Mouse (Mus musculus) right cerebral cortex, postnatal 4 days (tissue): ENCODE results near the gene Selenoh.
"Not testable (repeated sequence)": the region's sequence is repeated elsewhere in the genome, so short reads cannot be mapped to it uniquely, and the experiment has no call there.

ENCODE experiments used
- DNase-seq: peaks from one replicate; pipeline ENCODE4 v3.0.0-alpha.2; 2022

Gene Selenoh

DNA sequence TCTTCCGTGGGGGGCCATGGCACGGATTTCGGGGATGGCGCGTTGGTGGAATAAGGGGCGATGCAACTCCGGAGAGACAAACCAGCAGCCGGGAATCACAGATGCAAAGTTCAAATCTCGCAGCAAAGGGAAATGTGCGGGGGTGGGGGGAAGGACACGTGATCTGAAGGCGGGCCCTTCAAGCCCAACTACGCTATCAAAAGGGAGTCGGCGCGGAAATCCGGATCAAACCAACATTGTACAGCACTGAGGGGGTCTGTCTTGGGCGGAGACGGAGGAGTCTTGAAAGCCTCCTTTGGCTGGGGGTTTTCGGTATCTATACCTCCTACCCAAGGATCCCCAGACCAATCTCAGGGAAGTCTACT lies at the start of gene Selenoh:
TSS of gene Selenoh (minus strand) at position 202 of the 365 bp plus-strand sequence.
- DNase-seq, result peak; percentile 89

DNA sequence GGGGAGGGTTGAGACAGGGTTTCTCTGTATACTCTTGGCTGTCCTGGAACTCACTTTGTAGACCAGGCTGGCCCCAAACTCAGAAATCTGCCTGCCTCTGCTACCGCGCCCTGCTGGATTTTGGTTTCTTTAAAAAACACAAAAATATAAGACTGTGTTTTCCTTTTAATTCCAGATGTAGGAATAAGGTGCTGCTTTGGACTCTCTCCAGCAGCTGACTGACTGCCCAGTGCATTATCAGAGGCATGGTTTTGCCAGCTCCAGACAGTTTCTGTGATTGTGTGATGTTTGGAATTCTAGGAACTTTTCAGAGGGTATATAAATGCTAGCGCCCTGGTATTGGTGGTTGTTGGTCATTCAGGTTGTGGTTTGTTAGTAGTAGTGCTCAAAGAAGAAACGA lies 46.8 kb upstream of the Selenoh start:
- DNase-seq, result no peak

DNA sequence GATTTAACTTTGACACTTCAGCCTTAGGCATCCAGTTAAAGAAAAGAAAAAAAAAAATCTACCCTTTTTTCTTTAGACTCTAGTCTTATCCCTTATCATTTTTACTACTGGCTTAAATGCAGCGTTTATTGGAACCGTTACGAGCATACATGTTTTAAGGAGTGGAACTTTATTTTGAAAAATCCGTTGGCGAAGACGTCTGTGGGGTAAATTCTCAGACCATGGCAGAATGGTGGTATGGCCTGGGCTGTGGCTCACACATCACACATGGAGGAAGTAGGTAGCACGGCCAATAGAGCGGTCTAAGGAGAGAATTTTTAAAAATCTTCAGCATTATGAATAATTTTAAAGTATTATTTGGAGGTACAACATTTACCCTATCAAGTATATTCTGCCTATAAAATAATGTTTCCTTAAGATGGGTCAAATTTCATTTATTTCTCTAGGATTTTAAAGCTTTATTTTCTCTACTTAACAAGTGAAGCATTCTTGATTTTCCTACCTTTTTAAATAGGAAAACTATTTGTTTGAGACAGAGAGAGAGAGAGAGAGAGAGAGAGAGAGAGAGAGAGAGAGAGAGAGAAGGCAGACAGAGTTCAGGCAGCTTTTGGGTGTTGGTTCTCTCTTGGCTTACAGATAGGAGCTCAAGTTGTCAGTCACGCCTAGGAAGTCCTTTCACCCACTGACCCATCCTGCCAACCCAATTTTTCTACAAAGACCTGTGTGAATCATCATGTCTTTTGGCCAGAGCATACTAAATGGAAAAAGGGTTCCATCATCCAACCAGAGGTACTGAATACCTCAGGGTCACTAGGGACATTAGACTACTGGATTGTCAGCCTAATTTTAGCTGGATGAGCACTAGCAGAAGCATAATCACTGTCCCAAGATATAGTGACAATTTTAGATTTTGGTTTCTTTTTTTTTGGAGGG lies 46.1 kb upstream of the Selenoh start:
- DNase-seq, result no peak

DNA sequence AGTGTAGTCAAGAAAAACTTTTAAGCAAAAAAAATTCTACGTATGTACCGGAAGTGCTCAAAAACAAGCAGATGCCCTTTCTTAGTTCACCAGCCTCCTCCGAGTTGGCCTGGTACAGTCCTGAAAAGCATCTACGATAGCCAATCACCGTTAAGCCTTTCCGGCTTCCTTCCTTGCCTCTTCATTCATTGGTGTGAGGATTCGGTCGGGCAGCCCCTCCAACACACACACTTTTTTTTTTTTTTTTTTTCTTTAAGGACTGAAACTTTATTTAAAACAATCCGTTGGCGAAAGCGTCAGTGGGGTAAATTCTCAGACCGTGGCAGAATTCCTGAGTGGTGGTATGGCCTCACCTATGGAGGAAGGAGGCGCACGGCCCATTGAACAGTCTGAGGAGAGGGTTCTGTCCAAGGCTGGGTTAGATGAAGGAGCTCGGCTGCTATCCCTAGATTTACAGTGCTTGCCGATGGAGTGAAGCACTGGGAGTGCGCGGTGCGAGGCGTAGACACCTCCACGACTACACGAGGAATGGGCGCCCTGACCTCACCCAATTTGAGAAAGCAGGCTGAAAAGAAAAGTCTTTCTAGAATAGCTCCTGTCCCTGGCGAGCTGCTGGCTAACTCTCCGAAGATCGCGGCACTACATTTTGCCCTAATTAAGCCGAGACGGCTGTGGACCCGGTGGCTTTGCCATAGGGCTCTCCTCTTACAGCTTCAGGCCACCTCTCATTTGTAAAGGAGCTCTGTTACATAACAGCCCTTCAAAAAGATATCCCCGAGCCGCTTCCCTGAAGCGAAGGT lies 45.2 kb upstream of the Selenoh start:
- peak; percentile 43 for DNase-seq

DNA sequence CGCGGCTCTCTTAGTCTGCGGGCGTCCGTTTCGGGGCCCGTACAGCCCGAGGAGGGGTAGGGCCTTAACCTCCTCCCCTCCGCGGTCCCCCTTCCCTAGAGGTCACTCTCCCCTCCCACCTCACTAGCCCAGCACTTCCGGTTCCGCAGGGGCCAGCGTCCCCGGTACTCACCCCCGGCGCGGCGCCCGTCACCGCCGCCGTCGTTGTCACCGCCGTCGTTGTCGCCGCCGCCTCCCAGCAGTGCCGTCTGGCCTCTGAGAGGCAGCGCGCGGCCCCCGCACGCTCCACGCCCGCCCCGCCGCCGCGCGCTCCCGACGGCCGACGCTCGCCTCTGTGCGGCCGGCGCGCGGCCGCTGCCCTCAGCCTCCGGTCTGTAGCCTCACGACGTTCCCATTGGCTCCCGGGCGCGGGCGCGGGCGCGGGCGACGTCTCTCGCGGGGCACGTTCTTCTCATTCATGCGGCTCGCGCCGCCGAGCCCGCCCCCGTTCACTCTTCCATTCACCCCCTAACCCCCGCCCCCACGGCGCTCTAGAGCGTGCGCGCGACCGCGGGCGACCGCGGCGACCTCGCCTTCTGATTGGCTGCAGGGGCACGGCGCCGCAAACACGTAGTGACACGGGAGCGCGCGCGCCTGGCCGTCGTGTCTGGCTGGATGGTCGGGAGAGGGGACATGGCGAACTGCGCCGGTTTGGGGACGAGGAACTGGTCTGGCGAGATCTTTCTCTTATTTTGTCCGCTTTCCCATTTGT lies 44.4 kb upstream of the Selenoh start, which contains the start of gene Zdhhc5:
TSS of gene Zdhhc5 (minus strand) at position 370 of the 751 bp plus-strand sequence.
- peak; percentile 99 for DNase-seq

DNA sequence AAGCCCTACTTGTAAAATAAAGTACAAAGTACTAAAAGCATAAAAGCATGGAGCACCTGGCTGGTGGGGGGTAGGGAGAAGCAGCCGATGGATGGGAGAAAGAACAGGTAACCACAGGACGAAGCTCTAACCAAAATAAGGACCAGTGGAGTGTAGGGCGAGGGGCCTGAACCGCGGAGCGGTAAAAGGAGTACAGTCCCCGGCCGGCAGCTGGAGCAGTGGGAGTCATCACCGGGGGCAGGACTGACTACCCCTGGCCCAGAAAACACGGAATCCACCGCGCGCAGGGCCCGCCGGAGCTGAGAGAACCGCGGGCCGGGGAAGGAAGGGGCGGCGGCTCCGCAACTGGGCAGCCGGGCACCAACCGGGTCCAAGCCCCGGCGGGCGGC lies 43.8 kb upstream of the Selenoh start:
- no peak for DNase-seq

DNA sequence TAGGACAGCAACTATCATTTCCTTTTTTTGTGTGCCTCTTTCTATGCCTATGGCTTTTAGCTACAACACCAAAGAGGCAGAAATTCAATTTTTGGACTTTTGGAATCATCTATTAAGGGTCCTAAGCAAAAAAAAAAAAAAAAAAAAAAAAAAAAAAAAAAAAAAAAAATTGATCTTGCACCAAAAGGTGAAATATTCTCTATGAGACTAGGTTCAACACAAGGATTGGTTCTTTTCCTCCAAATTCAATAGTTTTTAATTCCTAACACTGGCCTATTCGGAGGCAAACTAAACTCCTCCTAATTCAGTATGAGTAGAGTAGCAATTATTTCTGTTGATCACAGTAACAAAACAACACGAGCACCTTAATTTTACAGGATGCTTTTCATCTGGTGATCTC lies 41.3 kb upstream of the Selenoh start:
- DNase-seq, result no peak

DNA sequence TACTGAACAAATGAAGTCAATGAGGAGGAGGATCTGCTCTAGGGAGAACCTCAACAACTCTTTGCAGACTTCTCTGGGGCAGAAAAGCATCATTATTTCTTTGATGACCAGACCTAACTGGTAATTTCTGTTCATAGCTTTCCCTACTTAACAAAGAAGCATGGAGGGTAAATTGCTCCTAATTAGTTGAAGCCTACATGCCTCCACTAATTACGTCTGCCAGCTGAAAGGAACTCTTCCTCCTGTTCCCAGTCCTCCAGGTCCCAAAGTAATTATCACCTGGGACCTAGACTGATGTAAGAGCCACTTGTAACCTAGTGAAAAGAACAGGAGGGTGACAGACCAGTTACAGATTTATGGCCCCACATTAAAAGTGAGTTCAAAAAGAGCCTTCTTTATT lies 37.0 kb upstream of the Selenoh start:
- DNase-seq, result no peak

DNA sequence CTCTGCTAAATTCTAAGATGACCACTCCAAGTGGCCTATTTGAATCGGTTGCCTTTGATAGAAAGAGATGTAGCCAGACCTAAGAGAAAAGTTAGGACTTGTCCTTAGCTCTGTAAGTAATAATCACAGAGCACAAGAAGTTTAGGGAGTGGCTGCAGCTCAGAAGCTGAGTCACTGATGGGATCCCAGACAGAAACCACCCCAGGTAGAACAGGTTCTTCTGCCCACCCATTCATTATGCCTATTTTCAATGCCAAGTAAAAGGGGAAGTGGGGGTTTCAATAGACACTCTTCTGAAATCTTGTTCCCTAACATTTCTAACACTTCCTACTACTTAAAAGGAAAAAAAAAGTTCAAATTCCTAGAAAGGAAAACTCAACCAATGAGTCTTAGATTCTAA lies 34.7 kb upstream of the Selenoh start:
- no peak for DNase-seq

DNA sequence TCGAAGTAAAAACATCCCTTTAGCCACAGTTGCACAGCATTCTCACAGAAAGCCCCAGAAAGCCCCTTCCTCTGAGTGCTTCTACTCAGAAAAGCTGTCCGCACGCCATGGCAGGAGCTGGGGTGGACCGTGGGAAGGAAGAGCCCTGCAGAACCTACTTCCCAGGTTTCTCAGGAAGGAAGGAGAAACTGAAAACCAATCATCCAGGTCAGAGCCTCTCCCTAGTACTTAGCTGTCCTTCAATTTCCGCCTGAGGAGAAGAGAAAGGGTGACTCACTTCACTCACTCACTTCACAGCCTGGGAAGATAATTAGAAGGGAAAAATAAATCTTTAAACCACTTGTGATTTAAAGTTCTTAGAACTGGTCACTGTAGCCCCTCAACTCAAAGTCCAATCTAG lies 33.8 kb upstream of the Selenoh start:
- no peak for DNase-seq

DNA sequence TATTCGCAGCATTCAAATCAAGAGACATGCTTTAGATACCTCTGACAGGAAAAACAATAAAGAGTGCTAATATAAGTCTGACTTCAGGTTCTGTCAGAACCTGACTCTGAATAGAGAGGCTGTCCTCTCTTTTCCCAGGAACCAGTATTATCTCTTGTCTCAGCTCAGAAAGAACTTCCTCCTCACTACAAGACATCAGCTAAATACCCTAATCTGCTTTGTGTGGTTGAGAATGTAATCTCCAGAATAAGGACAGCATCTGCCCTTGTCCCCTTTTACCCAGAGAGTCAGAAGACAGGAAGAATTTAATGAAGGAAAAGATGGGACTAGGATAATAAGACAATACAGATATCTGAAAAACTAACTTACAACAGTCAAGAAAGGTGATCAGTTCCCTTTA lies 32.9 kb upstream of the Selenoh start:
- DNase-seq, result no peak

DNA sequence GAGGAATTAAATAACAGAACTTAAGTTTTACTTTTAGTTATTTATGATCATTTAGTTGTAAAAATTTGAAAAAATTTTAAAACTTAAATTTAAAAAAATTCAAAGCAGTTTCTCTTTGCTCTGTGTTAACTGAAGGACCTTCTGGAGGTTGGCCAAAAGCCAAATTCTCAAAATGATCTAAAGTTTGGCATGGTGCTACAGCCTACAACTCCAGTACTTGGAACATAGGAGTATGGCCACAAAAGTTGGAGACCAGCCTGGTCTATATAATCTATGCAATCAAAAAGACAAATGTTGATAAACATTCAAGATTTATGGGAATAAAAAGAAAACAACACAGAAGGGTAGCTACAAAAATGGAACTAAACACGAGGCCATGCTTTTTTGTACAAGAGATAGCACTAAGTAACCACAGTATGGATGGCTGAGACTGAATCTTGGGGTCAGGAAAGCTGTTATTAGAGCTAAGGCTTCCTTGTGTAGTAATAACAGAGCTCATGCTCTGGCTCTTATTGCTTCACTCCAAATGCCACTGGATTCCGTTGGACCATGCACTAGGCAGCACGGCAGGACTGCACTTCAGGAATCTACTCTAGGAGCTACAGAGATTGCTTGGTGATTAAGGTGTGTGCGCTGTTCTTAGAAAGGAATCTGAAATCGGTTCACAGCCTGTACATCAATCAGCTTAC lies 24.6 kb upstream of the Selenoh start:
- no peak for DNase-seq

DNA sequence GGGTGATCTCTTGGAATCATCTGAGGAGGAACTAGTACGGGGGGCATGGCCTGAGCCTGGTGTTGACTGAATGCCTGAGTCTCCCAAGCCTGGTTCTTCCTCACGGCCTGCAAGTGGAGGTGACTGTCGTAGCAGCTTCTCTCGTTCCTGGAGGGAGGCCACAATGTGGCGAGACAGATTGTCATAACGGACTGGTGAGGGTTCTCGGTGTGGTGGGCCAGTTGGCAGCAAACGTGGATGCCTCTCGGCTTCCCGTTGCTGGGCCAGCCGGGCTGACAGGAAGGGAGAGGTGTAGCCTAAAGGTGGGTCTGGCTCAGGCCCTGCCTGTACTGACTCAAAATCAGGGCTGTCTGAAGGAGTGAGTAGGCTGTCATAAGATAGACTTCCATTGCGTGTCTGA lies 19.5 kb upstream of the Selenoh start:
- no peak for DNase-seq

DNA sequence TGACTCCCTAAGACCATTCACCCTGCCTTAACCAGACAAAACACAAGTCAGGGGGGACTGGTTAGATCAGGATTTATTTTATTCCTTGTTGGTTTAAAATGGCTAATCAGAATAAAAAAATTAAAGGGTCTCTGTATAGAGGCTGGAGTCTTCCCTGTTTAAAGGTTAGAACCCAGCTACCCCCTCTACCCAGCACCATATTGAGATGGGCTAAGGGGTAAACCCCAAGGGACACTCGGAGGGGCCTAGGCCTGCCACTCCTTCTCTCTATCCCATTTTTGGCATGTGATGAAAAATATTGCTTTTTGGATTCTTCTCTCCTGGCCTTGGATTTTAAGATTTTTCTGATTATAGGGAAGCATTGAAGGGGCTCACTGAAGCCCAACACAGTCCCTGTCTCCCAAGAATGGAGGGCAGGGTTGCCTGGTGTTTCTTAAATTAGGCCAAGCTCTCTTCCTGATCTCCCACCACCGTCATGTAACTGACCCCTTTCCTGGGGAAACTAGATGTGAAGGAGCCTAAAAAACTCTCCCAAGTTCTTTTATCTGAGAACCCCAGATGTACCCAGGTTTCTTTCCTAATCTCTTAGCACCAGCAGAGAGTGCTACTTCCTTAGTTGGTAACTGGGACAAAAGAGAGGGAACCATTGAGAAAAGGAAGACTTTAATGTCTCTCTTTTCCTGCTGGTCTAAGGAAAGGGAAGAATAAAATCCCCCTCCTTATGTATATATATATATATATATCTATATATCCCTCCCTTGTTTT lies 17.7 kb upstream of the Selenoh start:
- no peak for DNase-seq

DNA sequence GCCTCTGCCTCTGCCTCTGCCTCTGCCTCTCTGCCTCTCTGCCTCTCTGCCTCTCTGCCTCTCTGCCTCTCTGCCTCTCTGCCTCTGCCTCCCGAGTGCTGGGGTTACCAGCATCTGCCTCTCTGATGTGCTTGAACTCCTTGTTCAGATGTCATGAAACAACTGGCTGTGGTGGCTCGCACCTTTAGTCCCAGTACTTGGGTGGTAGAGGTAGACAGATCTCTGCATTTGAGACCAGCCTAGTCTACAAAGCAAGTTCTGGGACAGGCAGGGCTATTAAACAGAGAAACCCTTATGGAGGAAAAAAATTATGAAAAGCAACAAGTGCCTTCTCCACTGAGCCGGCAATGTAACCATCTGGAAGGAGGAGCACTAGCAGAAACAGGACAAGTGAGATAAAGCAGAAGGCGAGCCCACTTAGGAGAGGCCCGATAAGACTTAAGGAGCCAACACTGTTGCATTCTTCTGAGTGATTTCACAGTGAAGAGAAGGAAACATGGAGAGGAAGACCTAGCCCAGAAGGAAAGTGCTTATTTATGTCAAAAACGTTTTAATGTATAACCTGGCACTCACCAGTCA lies 12.1 kb upstream of the Selenoh start:
- DNase-seq, result no peak

DNA sequence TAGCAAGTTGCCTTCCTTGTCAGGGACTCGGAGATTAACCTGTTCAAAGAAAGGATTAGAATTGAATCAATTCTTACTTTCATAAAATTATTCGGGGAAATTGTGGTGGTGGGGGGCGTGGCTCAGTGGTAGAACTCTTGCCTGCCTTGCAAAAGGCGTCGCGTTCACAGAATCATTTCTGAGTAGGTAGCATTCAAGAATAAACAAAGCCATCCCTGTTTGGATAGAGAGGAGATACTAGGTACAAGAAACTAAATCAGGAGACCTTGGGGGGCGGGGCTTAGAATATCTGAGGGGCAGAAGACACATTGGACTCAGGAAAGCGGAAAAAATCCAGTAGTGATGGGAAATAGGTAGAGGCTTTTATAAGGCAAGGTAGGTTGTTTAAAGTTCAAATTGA lies 8.4 kb upstream of the Selenoh start, which contains the start of gene Tmx2:
TSS of gene Tmx2 (minus strand) at position 125 of the 400 bp plus-strand sequence.
- DNase-seq, result no peak

DNA sequence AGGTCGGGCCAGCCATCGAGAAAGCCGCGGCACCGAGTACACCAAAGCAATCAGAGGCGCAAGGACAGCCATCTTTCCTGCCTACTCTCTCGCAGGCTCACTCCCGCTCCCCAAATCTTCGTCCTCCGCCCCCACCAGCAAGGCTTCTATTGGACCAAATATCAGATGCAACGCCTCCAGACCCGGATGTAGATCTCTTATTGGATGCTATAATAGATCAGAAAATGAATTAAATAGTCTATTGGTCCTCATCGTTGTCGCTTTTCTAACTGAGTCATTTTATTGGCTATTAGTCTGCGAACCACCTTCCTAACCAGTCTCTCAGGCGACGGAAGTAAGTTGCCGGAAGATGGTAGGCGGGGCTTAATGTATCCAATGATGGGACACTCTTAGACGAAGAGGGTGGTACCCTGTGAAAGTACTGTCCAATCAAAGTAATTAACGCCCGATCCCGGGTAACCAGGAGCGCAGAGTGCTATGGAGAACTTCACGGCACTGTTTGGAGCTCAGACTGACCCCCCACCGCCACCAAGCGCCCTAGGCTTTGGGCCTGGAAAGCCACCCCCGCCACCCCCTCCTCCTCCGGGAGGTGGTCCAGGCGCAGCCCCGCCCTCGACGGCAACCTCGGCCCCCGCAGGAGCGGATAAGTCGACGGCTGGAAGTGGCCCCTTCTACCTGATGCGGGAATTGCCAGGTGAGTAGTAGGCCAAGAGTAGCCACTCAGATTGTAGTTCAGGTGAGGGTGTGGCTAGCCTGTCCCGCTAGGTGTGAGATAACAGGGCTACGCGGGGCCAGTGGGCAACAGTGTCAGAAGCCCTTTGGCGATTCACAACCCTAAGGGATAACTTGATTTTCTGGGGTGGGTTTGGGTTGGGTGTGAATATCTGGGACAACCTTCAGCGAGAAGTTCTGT lies 7.7 kb upstream of the Selenoh start, which contains the start of the genes Gm28635 and Med19:
TSS of gene Gm28635 (minus strand) at position 74 of the 913 bp plus-strand sequence.
TSS of gene Med19 (plus strand) at position 435 of the 913 bp plus-strand sequence.
- DNase-seq, result peak; percentile 79

DNA sequence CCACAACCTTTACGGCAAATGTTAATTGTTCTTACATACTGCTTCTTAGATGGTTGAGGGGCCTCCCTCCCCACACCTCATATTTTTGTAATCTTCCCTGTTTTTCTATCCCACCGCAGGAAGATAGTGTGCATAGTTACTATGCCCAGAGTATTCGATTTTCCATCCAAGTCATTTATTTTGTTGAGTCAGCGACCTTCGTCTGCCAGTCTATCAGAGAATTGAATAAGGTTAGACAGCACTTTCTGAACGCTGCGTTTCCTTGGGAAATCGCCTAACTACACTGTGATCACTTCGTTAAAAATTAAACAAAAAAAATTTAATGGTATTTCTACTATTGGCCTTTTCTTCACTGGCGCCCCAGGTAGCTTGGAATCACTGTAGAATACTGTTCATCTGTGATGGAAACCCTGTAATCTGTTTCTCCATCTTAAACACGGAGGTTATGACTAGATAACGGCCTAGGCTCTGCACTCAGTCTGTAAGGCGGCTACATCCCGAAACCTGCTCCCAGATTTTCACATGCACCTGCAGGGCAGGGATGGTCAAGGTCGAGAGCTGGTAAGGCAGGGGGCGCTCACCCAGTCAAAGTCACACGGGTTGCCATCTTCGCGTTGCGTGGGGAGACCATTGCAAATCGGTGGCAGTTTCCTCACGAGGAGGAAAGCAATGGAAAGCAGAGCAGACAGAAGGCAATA lies 6.8 kb upstream of the Selenoh start:
- DNase-seq, result no peak

DNA sequence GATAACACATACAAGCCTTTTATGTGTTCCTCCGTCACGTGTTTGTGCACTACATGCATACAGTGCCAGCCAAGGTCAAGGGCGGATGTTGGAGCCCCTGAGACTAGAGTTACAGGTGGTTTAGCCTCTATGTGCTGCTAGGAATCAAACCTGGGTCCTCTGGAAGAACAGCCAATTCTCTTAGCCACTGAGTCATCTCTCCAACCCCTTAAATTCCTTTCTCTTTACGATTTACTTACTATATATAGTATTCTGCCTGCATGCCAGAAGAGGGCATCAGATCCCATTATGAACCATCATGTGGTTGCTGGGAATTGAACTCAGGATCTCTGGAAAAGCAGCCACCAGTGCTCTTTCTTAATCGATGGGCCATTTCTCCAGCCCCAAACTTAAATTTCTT lies 965 bp upstream of the Selenoh start:
- not testable (repeated sequence) for DNase-seq
